Mouse (Mus musculus): Measurements from ENCODE around the gene Krba1. TPM values are rescaled to one million over a fixed set of nuclear protein-coding genes. Genes with fewer than 3 reads are reported as not detected.

Gene Krba1
- polyA plus RNA-seq, 1 experiment from 2014 or later, result 22.9 TPM

- peak; percentile 88 for ATAC-seq (ENCODE audit: insufficient read depth, low FRiP score, low TSS enrichment)
- H3K4me1 ChIP-seq (ENCODE audit: control insufficient read depth, insufficient read depth, low read length), result peaks cover 14% of the 10 kb centered on the region
- H3K36me3 ChIP-seq (ENCODE audit: control insufficient read depth, insufficient read depth, low read length), result peaks cover 2% of the 10 kb centered on the region
- peaks cover 12% of the 10 kb centered on the region for H3K27me3 ChIP-seq (ENCODE audit: control insufficient read depth, insufficient read depth, low read length)
- H3K9me3 ChIP-seq (ENCODE audit: control insufficient read depth, low read length), result no peaks in the 10 kb centered on the region
- peak overlapping the region; percentile 53 for H3K9ac ChIP-seq (ENCODE audit: low read length)
- DNase-seq (ENCODE audit: low spot score), result peak; percentile 96
- peak overlapping the region; percentile 71 for H3K4me3 ChIP-seq (ENCODE audit: low read depth, low read length)
- WGBS, result 2% methylated on average over 19 of the region's 19 CpGs
- H3K4me2 ChIP-seq (ENCODE audit: low read depth), result peak overlapping the region; percentile 98
- peak overlapping the region; percentile 35 for H3K27ac ChIP-seq (ENCODE audit: low read depth, low read length)
Measured at GRCm38 (mm10) chr6:48443592-48444309, 48.4 kb downstream of the Krba1 start.

- H3K36me3 ChIP-seq (ENCODE audit: control insufficient read depth, insufficient read depth, low read length), result peaks cover 2% of the 10 kb centered on the region
- H3K4me2 ChIP-seq (ENCODE audit: low read depth), result peak overlapping the region; percentile 98
- peak overlapping the region; percentile 71 for H3K4me3 ChIP-seq (ENCODE audit: low read depth, low read length)
- no peaks in the 10 kb centered on the region for H3K9me3 ChIP-seq (ENCODE audit: control insufficient read depth, low read length)
- H3K27ac ChIP-seq (ENCODE audit: low read depth, low read length), result peak overlapping the region; percentile 80
- 1% methylated on average over 32 of the region's 34 CpGs for WGBS
- DNase-seq (ENCODE audit: low spot score), result peak; percentile 91
- peaks cover 4% of the 10 kb centered on the region for H3K27me3 ChIP-seq (ENCODE audit: control insufficient read depth, insufficient read depth, low read length)
- peak overlapping the region; percentile 83 for H3K9ac ChIP-seq (ENCODE audit: low read length)
- ATAC-seq (ENCODE audit: insufficient read depth, low FRiP score, low TSS enrichment), result peak; percentile 70
- peaks cover 9% of the 10 kb centered on the region for H3K4me1 ChIP-seq (ENCODE audit: control insufficient read depth, insufficient read depth, low read length)
Measured at GRCm38 (mm10) chr6:48444310-48445180, 49.2 kb downstream of the Krba1 start.

GRCm38 (mm10) chr6:48445181-48446101, 50.1 kb downstream of the Krba1 start, which contains the start of gene Zfp467:
Gene Zfp467, minus strand, starts transcription at chr6:48445825.
- H3K4me2 ChIP-seq (ENCODE audit: low read depth), result peak within 1 kb of the TSS; percentile 98
- H3K27ac ChIP-seq (ENCODE audit: low read depth, low read length), result peak within 1 kb of the TSS; percentile 80
- peak; percentile 49 for DNase-seq (ENCODE audit: low spot score)
- peak within 1 kb of the TSS; percentile 71 for H3K4me3 ChIP-seq (ENCODE audit: low read depth, low read length)
- H3K9me3 ChIP-seq (ENCODE audit: control insufficient read depth, low read length), result no peaks in the 10 kb centered on the region
- H3K36me3 ChIP-seq (ENCODE audit: control insufficient read depth, insufficient read depth, low read length), result peaks cover 2% of the 10 kb centered on the region
- peaks cover 9% of the 10 kb centered on the region for H3K4me1 ChIP-seq (ENCODE audit: control insufficient read depth, insufficient read depth, low read length)
- H3K27me3 ChIP-seq (ENCODE audit: control insufficient read depth, insufficient read depth, low read length), result no peaks in the 10 kb centered on the region
- H3K9ac ChIP-seq (ENCODE audit: low read length), result peak within 1 kb of the TSS; percentile 83
- under 1% methylated on average over 64 of the region's 65 CpGs for WGBS
- peak; percentile 11 for ATAC-seq (ENCODE audit: insufficient read depth, low FRiP score, low TSS enrichment)

GRCm38 (mm10) chr6:48446256-48446655, 50.9 kb downstream of the Krba1 start:
- ATAC-seq (ENCODE audit: insufficient read depth, low FRiP score, low TSS enrichment) (no peak), DNase-seq (ENCODE audit: low spot score) (no peak)
- WGBS, result 22% methylated on average over 3 of the region's 3 CpGs
- Histone ChIP-seq H3K9me3 (ENCODE audit: control insufficient read depth, low read length) (no peaks in the 10 kb centered on the region), H3K9ac (ENCODE audit: low read length) (no peak overlapping the region; the same call in 1 of the 2 replicates), H3K4me3 (ENCODE audit: low read depth, low read length) (no peak overlapping the region; the same call in 1 of the 2 replicates), H3K4me1 (ENCODE audit: control insufficient read depth, insufficient read depth, low read length) (peaks cover 4% of the 10 kb centered on the region; the same call in 1 of the 2 replicates), H3K27me3 (ENCODE audit: control insufficient read depth, insufficient read depth, low read length) (no peaks in the 10 kb centered on the region), H3K27ac (ENCODE audit: low read depth, low read length) (no peak overlapping the region), H3K4me2 (ENCODE audit: low read depth) (peak overlapping the region; percentile 98), H3K36me3 (ENCODE audit: control insufficient read depth, insufficient read depth, low read length) (peaks cover under 1% of the 10 kb centered on the region)

- no peak overlapping the region for H3K4me3 ChIP-seq (ENCODE audit: low read depth, low read length)
- no peak for DNase-seq (ENCODE audit: low spot score)
- H3K9me3 ChIP-seq (ENCODE audit: control insufficient read depth, low read length), result no peaks in the 10 kb centered on the region
- H3K4me1 ChIP-seq (ENCODE audit: control insufficient read depth, insufficient read depth, low read length), result peaks cover 4% of the 10 kb centered on the region; the same call in 1 of the 2 replicates
- no peak overlapping the region for H3K27ac ChIP-seq (ENCODE audit: low read depth, low read length)
- WGBS, result 73% methylated on average over 3 of the region's 3 CpGs
- H3K36me3 ChIP-seq (ENCODE audit: control insufficient read depth, insufficient read depth, low read length), result no peaks in the 10 kb centered on the region; the same call in 1 of the 2 replicates
- no peaks in the 10 kb centered on the region for H3K27me3 ChIP-seq (ENCODE audit: control insufficient read depth, insufficient read depth, low read length)
- no peak overlapping the region for H3K9ac ChIP-seq (ENCODE audit: low read length)
- no peak for ATAC-seq (ENCODE audit: insufficient read depth, low FRiP score, low TSS enrichment)
- no peak overlapping the region for H3K4me2 ChIP-seq (ENCODE audit: low read depth)
Measured at GRCm38 (mm10) chr6:48446896-48447295, 51.5 kb downstream of the Krba1 start.

GRCm38 (mm10) chr6:48447929-48448328, 52.5 kb downstream of the Krba1 start, which contains the start of gene Sspo:
Gene Sspo, plus strand, starts transcription at chr6:48448229.
- H3K9ac ChIP-seq (ENCODE audit: low read length), result no peak within 1 kb of the TSS
- no peak within 1 kb of the TSS for H3K4me2 ChIP-seq (ENCODE audit: low read depth)
- DNase-seq (ENCODE audit: low spot score), result no peak
- WGBS, result 92% methylated on average over 1 of the region's 1 CpGs
- H3K4me1 ChIP-seq (ENCODE audit: control insufficient read depth, insufficient read depth, low read length), result peaks cover 4% of the 10 kb centered on the region; the same call in 1 of the 2 replicates
- H3K27me3 ChIP-seq (ENCODE audit: control insufficient read depth, insufficient read depth, low read length), result no peaks in the 10 kb centered on the region
- no peak within 1 kb of the TSS for H3K4me3 ChIP-seq (ENCODE audit: low read depth, low read length)
- no peaks in the 10 kb centered on the region for H3K36me3 ChIP-seq (ENCODE audit: control insufficient read depth, insufficient read depth, low read length)
- ATAC-seq (ENCODE audit: insufficient read depth, low FRiP score, low TSS enrichment), result no peak
- H3K27ac ChIP-seq (ENCODE audit: low read depth, low read length), result no peak within 1 kb of the TSS
- H3K9me3 ChIP-seq (ENCODE audit: control insufficient read depth, low read length), result no peaks in the 10 kb centered on the region

GRCm38 (mm10) chr6:48448527-48448926, 53.1 kb downstream of the Krba1 start:
- Histone ChIP-seq H3K9ac (ENCODE audit: low read length) (no peak overlapping the region), H3K36me3 (ENCODE audit: control insufficient read depth, insufficient read depth, low read length) (no peaks in the 10 kb centered on the region), H3K27ac (ENCODE audit: low read depth, low read length) (no peak overlapping the region), H3K9me3 (ENCODE audit: control insufficient read depth, low read length) (no peaks in the 10 kb centered on the region), H3K27me3 (ENCODE audit: control insufficient read depth, insufficient read depth, low read length) (no peaks in the 10 kb centered on the region), H3K4me1 (ENCODE audit: control insufficient read depth, insufficient read depth, low read length) (peaks cover 2% of the 10 kb centered on the region; the same call in 1 of the 2 replicates), H3K4me3 (ENCODE audit: low read depth, low read length) (no peak overlapping the region), H3K4me2 (ENCODE audit: low read depth) (no peak overlapping the region)
- ATAC-seq (ENCODE audit: insufficient read depth, low FRiP score, low TSS enrichment), result no peak
- DNase-seq (ENCODE audit: low spot score), result no peak
- 75% methylated on average over 7 of the region's 7 CpGs for WGBS

- 74% methylated on average over 1 of the region's 1 CpGs for WGBS
- Histone ChIP-seq H3K4me3 (ENCODE audit: low read depth, low read length) (no peak overlapping the region), H3K9ac (ENCODE audit: low read length) (no peak overlapping the region; the same call in 1 of the 2 replicates), H3K4me1 (ENCODE audit: control insufficient read depth, insufficient read depth, low read length) (no peaks in the 10 kb centered on the region), H3K9me3 (ENCODE audit: control insufficient read depth, low read length) (no peaks in the 10 kb centered on the region), H3K27me3 (ENCODE audit: control insufficient read depth, insufficient read depth, low read length) (no peaks in the 10 kb centered on the region), H3K27ac (ENCODE audit: low read depth, low read length) (no peak overlapping the region), H3K36me3 (ENCODE audit: control insufficient read depth, insufficient read depth, low read length) (no peaks in the 10 kb centered on the region), H3K4me2 (ENCODE audit: low read depth) (no peak overlapping the region)
- no peak for ATAC-seq (ENCODE audit: insufficient read depth, low FRiP score, low TSS enrichment)
- DNase-seq (ENCODE audit: low spot score), result no peak
Measured at GRCm38 (mm10) chr6:48452151-48452550, 56.8 kb downstream of the Krba1 start.
